Mouse (Mus musculus) cerebellum, postnatal 4 days (tissue): Measurements from ENCODE around the gene Kncn.
A peak's percentile ranks its signal among the peaks of the same experiment; 100 is the strongest.

Experiments used
- DNase-seq, 2 experiments: peaks; one replicate each; pipeline ENCODE4 v3.0.0; 2022; ENCODE audit warnings: low spot score in 2 of 2, mixed read lengths in 1 of 2

Gene Kncn

GRCm38 (mm10) chr4:115937061-115937976 is 53.1 kb downstream of the Kncn start:
- DNase-seq, result no peak

DNA sequence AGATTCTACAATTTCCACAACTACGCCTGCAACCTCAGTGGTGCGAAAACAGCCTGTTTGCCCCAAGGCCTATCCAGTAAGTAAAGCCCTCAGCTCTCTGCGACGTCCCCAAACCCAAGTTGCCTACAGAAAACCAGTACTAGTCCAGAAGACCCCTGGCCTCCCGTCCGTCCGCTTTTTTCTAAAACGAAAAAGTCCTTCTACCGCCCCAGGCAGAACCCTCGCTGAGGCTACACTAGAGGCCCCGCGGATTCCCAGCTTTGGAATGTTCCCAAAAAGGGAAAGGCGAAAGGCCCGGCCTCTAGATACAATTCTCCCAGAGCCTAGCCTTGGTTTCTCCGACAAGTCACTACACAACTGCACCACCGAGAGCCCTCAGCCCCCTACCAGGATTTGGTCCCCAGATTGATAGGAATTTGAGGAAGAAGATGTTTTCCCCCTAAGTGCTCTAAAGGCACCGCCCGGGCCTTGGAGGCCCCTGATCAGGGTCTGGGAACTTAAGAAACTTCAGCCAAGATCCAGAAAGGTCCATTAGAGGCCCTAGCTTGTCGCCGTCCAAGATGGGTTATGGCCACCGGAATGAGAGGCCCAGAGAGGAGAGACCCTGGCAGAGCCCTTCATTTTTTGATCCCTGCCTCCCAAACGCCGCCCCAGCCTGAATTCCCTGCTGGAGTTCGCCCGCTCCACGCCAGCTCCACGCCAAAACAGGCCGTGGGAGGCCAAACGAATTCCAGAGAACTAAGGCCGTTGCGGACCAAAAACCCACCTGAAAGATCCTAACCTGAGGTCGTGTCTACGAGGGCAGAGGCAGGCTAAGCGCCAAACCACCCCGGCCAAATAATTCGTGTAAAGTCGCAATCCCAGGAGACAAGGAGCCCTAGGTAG is 54.3 kb downstream of the Kncn start:
- DNase-seq, result peak in 1 of 2 experiments; percentile 35
